Mouse (Mus musculus) central nervous system, embryonic 18 days (tissue): ENCODE results near the gene Prr32. TPM values are rescaled to one million over a fixed set of nuclear protein-coding genes. Genes with fewer than 3 reads are reported as not detected.

Source experiments
- polyA plus RNA-seq: library from polyadenylated mRNA; depleted of rRNA; stranded (reverse); fragments of >200 nt; gene quantifications from 2 replicates; pipeline ENCODE4 v1.2.3, GENCODE M21; 2012; rRNA removed

Prr32 gene
- 1.3 and 6.6 TPM in 2 replicates for polyA plus RNA-seq

DNA sequence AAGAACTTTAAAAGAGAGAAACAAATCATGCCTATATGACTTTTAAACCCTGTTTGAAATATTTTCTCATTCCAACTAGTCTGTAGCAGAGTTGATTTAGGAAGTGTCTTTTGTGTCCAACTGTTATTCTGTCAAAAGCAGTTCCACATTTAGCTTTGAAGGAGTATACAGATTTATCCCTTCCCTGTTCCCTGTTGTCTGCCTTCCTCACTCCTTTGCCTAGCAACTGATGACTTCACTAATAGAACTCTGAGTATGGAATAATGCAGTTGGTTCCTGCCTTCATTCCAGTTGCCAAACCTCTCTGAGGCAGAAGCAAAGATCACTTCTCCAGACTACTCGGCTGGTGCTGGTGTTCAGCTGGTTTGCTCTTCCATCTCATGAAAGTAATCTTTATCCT, at the start of gene Prr32:
TSS of gene Prr32 (plus strand) at position 301 of the 400 bp plus-strand sequence.

